Mouse (Mus musculus): ENCODE results near the gene Opcml. TPM values are rescaled to one million over a fixed set of nuclear protein-coding genes. Genes with fewer than 3 reads are reported as not detected.
A peak's percentile ranks its signal among the peaks of the same experiment; 100 is the strongest.

Opcml gene
- total RNA-seq, 2 experiments from 2014 or later, result 235 to 266 TPM

DNA sequence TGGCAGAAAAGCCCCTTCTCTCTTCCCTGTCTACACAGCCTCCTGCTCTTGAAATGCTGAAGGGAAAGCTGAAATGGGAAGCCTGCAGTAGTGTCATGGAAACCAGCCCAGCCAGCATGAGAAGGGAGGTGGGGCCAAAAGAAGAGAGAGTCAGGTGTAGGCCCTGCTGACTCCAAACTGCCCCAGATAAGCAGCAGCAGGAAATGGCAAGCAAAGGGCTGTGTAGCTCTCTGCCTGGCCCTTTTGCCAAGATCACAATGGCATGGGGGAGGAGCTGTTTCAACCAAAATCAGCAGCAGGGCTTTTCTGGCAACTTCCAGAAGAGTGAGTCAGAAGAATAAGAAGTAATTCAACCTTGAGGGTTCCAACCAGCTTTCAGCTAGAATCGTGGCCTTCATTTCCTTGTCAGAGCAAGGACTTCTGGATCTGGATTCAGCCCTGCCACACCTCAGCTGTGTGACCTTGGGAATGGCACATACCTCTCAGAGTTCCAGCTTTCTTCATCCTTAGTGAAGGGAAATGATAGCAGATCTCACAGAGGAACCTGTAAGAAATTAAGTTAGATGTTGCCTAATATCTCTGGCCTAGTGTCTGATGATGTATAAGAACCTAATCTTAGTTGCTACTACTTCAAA, 499.2 kb downstream of the Opcml start:
- no peak for DNase-seq (ENCODE audit: extremely low spot score in 1 of 2, low spot score in 1 of 2)

DNA sequence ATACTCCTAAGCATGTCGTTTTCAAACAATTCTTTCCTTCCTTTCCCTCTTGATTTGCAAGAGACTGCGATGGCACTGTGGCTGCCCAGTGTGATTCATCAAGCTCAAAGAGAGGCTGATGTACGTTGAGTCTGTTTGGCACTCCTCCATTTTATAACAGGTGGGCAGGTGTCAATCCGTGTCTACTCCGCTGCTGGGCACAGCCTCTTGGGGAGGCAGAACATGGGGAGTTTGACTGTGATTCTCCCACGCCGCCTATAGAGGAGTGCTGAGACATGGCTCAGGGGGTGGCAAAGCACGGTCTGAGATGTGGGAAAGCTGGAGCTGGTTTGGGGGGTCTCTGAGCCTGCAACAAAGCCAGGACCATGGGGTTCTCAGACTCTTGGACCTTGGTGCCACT, 513.1 kb downstream of the Opcml start:
- no peak for DNase-seq (ENCODE audit: extremely low spot score in 1 of 2, low spot score in 1 of 2)

DNA sequence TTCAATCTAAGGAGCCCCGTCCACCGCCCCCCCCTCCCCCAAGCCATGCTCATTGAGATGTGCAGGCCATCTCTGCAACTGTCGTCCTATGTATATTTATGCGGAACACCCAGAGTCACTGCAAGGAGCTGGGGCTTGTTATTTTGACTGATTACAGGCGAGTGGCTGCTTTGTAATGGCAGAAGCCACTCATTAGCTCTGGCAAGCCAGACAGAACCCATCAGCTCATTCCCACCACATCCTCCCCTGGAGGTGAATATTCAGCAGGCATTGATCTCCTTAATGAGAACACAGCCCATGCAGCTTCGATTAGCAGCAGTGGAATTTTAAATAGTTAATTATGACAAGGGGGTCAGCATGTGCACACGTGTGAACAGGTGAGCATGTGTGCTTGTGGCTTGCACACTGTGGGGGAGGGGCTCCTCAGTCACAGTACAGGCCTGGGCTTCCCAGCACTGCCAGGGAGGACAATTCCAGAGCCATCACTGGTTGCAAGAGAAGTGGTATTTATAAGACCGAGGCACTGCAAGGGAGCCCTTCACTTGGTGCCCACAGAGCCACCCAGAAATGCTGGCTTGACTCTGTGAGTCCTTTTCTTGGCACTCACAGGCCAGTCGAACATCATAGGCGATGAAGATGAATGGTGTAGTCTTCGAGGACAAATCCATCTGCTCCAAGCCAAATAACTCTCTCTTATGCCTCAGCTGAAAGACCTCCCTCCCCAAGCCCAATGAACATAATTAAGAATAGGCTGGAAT, 516.0 kb downstream of the Opcml start:
- DNase-seq (ENCODE audit: extremely low spot score in 1 of 2, low spot score in 1 of 2), result no peak

DNA sequence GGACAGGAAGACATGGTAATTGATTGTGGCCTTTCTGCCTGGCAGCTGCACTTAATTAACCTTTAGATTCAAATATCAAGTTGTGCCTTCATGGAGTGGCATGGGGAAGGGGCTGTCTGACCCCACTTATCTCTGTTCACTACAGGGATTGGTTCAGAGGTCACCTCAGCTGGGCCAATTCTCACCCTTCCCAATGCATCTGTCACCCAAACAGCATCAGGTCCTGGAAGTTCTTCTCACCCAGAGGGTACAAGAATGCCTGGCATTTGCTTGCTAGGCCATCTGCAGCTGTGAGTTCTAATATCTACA, 516.5 kb downstream of the Opcml start:
- DNase-seq (ENCODE audit: extremely low spot score in 1 of 2, low spot score in 1 of 2), result no peak

DNA sequence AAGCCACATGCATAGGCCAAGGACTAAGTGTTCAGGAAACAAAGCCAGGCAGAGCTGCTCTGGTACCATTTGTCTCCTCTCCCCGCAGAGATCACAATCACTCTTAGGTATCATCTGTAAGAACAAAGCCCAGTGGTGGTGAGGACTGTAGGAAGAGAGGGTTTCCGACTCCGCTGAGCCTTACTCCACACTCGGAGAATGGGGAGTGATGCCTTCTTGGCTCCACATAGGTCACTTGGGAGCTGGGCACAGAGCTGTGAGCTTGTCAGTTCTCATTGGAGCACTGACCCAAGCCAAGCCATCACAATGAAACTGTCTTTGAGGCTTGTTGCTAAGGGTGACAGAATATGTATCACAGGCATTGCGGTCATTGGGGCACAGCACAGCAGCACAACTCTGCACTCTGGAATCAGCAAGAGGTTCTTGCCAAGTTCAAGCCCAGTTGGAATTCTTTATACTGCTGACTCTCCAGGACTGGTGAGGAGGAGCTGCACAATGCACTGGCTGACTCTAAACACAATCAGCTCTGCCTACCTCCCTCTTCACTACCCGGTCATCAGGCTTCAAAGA, 517.0 kb downstream of the Opcml start:
- no peak for DNase-seq (ENCODE audit: extremely low spot score in 1 of 2, low spot score in 1 of 2)

DNA sequence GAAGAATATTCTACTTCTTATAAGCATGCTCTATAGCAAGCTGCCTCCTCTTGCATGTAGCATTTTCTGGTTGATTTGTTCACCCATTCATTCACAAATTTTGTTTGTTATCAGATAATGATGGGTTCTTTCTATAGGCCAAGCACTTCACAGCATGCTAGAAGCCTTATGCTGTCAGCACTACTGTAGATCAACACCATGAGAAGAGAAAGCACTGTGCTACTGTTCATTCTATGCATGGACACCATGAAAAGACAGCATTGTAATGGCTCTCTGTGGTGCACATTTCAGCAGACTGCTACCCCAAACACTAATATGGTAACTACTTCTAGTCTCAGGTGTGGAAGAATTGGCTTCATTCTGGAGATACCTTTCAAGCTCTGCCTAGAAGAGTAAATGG, 527.3 kb downstream of the Opcml start:
- no peak for DNase-seq (ENCODE audit: extremely low spot score in 1 of 2, low spot score in 1 of 2)

DNA sequence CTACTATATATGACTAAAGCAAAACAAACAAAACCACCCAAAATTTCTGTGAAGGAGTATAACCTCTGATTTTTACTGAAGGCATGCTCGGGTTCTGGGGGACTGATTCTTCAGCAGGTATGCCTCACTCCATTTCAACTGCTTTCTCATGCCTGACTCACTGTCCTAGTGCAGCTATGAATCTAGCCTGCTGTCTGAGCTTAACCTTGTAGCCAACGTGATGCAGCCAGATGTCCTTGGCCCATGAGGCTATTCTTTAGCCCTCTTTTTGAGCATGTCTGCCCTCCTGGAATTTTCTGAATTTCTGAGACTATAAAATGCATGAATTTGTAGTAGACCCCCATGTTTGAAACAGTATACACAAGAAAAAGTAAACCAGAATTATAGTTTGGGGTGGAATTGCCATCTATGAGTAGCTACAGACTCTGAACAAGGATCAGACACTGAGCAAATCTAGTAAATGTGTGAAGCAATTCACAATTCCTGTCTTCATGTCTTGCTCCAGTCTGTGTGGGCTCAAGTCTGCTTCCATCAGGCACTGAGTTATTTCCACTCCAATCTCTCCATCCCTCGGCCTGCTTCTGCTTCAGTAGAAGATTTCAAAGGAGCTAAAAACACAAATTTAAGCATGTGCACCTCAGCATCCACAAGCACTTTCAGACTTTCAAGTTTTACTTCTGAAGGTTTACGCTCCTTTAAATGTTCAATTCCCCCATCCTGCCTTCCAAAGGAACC, 528.6 kb downstream of the Opcml start:
- DNase-seq (ENCODE audit: extremely low spot score in 1 of 2, low spot score in 1 of 2), result no peak

DNA sequence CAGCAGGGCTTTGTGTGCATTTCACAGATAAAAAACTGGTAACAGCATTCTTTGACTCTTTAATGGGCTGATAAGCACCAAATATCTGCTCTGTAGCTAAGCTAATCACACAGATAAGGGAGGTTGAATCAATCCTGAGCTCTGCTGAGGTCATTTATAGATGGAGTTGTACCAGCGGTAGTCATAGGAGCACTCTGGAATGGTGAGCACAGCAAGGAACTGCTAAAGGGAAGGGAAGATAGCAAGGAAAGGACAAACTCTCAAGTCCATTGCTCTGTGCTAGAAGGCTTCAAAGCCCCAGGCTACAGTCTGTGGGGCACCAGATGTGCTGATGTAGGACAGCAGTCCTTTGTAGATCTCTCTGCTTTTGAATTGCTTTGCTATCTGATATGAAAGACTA, 529.2 kb downstream of the Opcml start:
- no peak for DNase-seq (ENCODE audit: extremely low spot score in 1 of 2, low spot score in 1 of 2)

DNA sequence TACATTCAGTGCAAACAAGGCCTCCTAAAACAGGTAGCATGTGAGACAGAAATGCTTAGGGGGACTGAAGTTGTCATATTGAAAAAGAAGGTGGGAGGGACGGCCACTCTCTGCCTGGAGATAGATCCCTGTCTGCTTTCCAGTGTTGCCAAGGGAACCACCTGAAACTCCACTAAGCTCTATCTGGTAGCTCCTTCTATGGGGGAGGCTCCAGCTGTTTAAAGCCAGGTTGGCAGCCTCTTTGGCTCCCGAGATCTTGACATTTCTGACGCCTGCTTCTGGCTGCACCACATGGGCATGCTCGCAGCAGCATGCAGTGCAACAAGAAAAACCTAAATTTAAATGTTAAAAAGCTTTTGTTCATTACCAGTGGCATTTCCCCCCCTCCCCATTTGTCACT, 537.4 kb downstream of the Opcml start:
- no peak for DNase-seq (ENCODE audit: extremely low spot score in 1 of 2, low spot score in 1 of 2)

DNA sequence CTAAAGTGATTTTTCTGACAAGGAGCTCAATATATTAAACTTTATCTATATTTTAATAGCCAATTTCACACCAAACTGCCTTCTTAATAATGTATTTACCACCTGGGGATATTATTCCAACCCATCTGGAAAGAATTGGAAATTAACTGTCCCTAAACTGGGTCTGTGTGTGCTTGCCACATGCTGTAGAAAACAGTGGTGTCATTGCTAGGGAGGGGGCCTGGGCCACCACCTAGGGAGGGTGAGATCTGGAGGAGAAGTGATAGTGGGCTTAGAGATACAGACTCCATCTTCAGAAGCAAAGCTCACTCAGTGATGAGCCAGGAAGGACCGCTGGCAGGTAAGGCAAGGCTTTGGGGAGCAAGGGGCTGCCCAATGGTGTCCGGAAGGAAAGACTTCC, 537.9 kb downstream of the Opcml start:
- DNase-seq (ENCODE audit: extremely low spot score in 1 of 2, low spot score in 1 of 2), result no peak

DNA sequence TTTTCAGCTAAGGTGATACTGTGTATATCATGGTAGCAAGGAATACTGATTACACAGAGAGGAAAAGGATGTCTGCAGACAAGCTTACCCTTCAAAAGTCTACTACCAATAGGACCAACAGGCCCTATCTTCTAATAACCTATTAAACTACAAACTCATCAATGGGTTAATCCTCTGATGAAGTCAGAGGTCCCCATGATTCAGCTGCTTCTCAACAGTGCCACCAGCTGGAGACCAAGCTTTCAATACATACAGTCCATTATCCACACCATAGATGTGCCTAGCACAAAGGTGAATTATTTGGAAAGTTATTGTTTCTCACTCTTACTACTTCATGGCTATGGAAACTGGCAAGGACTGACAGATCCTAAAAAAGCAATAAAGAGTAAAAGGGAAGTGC, 538.9 kb downstream of the Opcml start:
- no peak for DNase-seq (ENCODE audit: extremely low spot score in 1 of 2, low spot score in 1 of 2)

DNA sequence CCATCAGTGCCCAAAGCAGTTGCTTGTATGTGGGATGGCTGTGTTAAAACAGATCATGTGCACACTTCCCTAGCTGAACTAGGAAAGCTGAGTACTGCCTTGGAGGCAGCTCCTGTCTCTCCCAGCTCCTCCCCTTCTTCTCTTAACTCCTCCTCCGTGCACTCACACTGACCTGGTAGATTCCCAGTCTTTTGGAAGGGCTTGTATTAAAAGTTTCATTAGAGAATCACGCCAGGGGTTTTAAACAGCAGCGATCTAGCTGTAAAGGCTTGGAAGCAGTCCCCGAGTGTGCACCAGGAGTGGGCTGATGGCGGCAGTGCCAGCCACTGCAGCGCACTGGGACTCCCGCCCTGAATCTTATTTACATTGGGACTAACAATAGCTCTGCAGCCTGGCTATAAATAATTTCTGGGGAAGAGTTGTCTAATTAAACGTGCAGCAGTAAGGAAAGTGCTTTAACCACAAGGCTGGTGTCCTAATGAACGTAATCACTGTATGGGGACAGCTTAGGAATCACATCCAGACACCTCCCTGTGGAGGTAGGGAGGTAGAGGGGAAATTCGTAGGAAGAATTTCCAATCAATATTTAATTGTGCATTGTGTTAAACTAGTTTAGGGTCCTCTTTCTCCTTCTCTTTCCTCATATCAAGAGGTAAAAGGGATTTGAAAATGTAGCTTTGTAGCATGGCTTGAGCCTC, 546.1 kb downstream of the Opcml start:
- DNase-seq (ENCODE audit: extremely low spot score in 1 of 2, low spot score in 1 of 2), result peak in 1 of 2 experiments; percentile 17

DNA sequence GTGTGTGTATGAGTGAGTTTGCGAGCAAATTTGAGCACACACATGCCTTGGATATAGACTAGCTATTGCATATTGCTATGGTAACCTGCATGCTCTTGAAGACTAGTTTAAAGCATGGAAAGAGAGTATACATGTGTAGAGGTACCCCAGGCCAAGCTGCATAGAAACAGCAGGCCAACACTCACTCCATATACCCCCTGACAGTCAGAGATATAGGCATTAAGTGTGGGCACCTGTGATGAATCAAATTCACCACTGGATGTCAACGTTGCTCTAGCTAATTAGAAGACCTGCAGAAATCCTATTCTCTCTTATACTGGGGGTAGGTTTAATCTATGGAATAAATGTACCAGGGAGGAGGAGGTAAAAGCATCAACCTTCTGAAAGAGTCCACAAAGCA, 547.3 kb downstream of the Opcml start:
- no peak for DNase-seq (ENCODE audit: extremely low spot score in 1 of 2, low spot score in 1 of 2)

DNA sequence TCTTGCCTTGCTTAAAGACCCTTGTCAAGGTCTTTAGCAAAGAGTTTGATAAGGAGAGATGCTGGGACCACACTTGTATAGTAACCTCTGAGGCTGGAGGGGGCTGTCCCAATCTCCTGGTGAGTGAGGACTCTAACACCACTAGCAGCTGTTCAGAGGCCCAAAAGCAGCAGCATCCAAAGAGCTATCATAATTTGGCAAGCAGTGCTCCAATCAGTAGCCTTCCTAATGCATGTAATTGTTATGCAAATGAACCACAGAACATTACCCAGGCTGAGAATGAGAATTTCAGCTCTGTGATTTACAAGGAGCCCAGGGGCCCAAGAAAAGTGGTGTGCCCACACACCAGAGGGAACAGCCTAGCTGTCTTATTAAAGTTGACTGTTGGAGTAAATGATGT, 564.4 kb downstream of the Opcml start:
- DNase-seq (ENCODE audit: extremely low spot score in 1 of 2, low spot score in 1 of 2), result no peak

DNA sequence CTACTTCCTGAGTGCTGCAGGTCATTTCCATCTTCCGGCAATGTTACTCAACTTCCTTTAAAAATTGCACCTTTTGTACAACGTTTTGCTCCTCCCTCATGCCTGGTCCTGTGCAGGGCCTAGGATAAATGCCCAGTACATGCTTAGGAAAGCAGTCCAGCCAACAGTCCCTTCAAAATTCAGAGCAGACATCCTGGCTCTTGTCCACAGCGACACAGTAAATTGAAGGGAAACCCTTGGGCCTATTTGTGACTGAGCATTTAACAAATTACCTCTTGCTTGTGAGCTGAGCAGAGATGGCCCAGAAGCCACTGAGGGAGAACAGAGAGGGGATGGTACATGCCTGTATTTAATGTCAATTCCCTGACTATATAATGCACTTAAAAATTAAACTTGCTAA, 567.4 kb downstream of the Opcml start:
- no peak for DNase-seq (ENCODE audit: extremely low spot score in 1 of 2, low spot score in 1 of 2)

DNA sequence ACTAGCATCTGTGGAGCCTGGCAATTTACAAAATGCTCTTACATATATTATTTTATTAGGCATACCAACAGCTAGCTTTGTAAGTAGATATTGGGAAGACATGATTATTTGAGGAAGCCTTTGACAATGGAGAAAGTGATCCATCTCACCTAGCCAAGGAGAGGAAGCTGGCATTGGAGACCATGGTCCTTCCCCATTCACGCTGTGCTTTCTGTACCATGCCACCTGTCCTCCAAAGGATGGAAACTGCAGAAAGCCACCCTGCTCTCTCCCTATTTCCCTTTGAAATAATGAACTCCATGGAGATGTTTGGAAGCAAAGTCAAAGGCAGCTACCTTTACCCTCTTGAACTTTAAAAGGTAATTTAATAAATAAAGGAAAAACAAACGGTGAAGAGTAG, 570.1 kb downstream of the Opcml start:
- no peak for DNase-seq (ENCODE audit: extremely low spot score in 1 of 2, low spot score in 1 of 2)

DNA sequence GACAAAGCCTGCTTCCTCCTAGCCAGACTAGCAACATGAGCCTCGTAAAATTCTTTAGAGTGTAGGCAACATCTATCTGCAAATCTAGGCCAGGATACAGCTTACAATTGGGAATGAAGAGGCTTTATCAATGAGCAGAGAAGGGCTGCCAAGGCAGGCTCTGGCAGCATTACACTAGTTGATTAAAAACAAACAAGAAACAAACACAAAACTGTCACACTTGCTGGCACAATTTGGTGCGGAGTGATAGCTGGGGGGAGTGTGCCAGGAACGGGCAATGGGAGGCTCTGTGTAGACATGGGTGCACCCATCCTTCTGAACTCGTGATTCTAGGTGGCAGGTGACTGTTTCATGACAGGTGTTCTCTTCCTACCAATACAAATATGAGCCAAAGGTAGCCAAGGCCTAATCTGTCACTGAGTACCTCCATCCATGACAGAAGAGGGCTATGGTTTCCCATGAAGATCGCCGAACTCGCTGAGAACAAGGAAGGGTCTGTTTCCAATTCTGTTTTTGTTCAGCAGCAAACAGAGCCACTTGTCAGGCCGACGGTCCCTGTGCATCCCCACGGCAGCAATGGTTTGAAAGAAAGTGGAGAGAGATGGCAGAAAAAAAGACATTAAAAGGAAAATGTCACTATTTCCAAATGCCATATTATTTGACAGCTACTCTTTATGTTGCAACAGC, 574.0 kb downstream of the Opcml start:
- DNase-seq (ENCODE audit: extremely low spot score in 1 of 2, low spot score in 1 of 2), result peak in 1 of 2 experiments; percentile 15

DNA sequence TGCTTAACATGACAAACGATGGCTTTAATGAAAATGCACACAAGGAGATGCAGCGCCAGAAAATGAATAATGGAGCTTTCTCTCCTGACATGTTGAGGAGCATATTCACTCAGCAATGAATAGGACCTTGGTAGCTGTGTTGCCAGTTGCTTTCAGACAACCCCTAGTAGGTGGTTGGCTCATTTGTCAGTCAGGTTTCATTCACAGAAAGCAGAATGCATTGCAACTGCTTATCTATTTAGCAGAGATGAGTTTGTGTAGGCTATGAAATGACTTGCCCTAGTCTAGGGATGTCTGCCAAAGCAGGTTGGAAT, 574.5 kb downstream of the Opcml start:
- DNase-seq (ENCODE audit: extremely low spot score in 1 of 2, low spot score in 1 of 2), result no peak

DNA sequence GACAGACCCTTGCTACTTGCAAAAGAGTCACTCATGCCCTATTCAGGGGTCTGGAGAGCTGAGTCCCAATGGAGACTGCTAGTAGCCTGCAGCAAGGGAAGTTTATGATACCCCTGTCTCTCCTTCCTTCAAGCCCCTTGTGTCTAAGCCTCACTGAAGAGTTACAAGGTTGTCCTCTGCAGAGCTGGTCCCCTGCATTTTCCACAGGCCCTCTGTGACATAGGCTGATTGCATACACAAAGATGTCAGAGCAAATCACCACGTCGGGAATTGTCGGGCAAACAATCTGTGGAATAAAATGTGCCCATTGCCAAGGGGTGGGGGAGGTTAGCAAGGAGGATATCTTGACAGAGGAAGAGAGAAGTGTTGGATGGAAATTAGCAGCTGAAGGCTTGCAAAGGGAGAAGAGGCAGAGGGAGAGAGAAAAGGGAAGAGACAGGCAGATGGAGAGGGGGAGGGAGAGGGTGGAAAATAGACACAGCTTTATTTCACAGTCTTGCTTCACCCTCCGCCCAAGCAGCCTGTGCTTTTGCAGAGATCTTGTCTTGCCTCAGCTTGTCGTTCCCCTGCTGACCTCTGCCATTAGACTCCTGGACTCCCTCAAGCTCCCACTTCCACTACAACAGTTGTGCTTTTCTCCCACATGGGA, 596.1 kb downstream of the Opcml start:
- DNase-seq (ENCODE audit: extremely low spot score in 1 of 2, low spot score in 1 of 2), result no peak

DNA sequence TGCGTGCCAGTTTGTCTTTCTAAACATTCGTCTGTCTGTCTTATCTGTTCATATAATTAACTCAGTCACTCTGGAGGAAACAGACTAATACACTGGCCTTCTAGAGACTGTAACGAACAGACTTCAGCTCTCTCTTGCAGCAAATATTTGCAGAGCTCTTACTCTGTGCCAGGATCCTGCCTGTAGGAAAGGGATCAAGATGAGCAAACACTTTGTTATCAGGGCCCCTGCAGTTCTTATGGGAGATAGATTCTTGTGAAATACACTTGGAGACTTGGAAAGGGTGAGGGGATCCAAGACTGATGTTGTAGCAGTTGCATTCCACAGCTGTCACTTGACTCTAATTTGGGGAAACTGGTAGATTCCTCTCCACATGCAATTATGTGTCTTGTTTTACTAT, 604.6 kb downstream of the Opcml start:
- DNase-seq (ENCODE audit: extremely low spot score in 1 of 2, low spot score in 1 of 2), result no peak

All from layer of hippocampus, postnatal 25 days (tissue).